Mouse (Mus musculus): ENCODE measurements around the gene Duox2. TPM values are rescaled to one million over a fixed set of nuclear protein-coding genes. Genes with fewer than 3 reads are reported as not detected.
A peak's percentile ranks its signal among the peaks of the same experiment; 100 is the strongest.
"Not testable (repeated sequence)": the region's sequence is repeated elsewhere in the genome, so short reads cannot be mapped to it uniquely, and the experiment has no call there.

The Duox2 gene
- under 1 TPM; 0.15 to 0.33 TPM for total RNA-seq (2021)
- long read RNA-seq, experiment 1: 0 reads
- long read RNA-seq, experiment 2: 0 reads

DNA sequence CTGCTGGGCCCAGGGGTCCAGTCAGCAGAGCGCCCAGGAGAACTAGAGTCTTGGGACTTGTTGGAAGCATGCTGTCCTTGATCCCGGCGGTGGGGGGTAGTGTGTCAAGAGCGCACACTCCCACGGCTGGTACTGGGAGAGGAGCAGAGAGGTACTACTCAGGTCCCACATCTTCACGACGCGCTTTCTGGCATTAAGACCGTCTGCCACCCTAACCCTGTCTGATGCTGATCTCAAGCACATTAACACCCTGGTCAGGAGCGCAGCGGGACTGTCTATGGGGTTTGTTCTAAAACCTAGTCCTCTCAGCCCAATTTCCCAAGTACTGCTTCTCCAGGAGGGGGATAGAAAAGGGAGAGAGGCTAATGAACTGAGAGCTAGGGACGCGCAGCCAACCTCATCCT is at the start of gene Duox2:
TSS of gene Duox2 (minus strand) at position 354 of the 404 bp plus-strand sequence.
- no peak for DNase-seq

- DNase-seq: no peak
These were observed 49.0 kb upstream of the Duox2 start for GRCm38 (mm10) chr2:122347257-122347656.

DNA sequence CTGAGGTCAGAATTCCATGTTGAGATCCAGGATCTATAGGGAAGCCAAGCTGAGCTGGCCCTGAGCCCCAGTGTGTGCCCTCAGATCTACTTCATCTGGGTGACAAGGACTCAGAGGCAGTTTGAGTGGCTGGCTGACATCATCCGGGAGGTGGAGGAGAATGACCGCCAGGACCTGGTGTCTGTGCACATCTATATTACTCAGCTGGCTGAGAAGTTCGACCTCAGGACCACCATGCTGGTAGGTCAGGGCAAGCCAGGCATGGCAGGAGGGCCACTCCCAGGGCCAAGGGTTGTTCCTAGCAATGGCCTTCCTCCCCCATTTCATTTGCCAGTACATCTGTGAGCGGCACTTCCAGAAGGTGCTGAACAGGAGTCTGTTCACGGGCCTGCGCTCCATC is 47.9 kb upstream of the Duox2 start:
- not testable (repeated sequence) for DNase-seq

DNA sequence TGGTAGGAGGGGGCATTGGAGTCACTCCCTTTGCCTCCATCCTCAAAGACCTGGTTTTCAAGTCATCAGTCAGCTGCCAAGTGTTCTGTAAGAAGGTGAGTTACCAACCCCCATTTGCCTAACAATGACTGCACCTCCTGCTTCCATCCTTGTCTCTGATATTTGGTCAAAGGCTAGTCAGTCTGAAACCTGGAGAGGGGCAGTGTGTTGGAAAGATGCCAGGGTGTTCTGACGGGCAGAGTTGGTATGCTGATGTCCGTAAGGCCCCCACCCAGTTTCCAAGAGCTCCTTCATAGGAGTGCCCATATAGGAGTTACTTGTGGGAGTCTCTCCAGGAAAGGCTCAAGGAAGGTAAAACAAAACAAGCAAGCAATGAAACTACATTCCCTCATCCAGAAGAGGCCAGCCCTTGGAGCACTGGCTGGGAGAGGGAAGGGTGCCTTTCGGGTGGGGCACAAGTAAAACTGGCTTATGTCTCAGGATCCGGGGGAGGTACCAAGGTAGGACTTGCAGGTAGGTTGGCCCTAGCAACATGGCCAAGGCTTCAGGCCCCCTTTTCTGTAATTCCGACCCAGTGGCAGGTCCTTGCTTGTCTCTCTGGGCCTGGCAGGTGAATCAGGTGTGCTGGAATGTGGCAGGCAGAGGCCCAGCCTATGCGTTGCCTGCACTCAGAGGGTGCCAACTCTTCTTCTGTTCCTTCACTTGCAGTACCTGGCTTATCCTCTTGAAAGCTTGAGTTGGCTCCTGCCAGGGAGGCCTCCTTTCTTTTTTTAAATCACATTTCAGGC is 47.1 kb upstream of the Duox2 start:
- no peak for DNase-seq

GRCm38 (mm10) chr2:122337291-122337690 is 39.0 kb upstream of the Duox2 start:
- DNase-seq: no peak

- peak; percentile 10 for DNase-seq
These were observed 35.9 kb upstream of the Duox2 start for GRCm38 (mm10) chr2:122334170-122334569.

GRCm38 (mm10) chr2:122332222-122332621 is 34.0 kb upstream of the Duox2 start:
- DNase-seq: no peak

- not testable (repeated sequence) for DNase-seq
These were observed 32.1 kb upstream of the Duox2 start for GRCm38 (mm10) chr2:122330317-122330716.

DNA sequence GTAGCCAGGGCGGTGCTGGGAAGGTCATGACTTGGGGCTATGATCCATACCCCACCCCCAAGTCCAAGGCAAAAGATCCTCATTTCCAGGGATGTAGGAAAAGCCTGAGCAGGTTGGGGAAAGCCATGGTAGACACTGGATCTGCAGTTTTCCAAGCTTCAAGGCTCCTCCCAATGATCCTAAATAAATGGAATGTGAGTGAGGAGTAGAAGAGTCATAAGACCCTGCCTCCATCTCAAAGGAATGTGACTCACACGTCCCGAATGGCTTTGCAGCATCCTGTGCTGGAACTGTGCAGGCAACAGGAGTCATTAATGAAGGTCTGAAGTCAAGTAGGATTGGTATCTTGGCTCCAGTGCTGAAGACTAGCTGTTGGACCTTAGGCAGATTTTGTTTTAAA is 29.7 kb upstream of the Duox2 start:
- no peak for DNase-seq

DNA sequence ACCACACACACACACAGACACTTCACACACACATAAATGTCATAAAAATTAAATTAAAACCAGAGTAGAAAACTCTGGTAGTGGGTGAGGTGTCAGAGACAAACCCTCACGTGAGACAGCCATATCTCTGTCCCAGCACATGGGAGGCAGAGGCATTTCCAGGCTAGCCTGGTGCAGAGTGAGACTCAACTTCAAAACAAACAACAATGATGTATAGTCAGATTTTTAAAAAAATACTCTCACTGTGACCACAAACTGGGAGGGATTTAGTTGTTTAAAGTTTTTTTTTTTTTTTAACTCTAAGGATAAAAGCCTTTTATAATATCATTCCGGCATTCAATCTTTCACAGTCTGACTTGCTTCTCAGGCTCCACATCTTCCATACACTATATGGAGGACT is 27.1 kb upstream of the Duox2 start:
- no peak for DNase-seq

- DNase-seq: no peak
These were observed 26.3 kb upstream of the Duox2 start for GRCm38 (mm10) chr2:122324586-122324985.

- no peak for DNase-seq
These were observed 25.7 kb upstream of the Duox2 start for GRCm38 (mm10) chr2:122323960-122324359.

- DNase-seq: no peak
These were observed 19.1 kb upstream of the Duox2 start for GRCm38 (mm10) chr2:122317384-122317783.

DNA sequence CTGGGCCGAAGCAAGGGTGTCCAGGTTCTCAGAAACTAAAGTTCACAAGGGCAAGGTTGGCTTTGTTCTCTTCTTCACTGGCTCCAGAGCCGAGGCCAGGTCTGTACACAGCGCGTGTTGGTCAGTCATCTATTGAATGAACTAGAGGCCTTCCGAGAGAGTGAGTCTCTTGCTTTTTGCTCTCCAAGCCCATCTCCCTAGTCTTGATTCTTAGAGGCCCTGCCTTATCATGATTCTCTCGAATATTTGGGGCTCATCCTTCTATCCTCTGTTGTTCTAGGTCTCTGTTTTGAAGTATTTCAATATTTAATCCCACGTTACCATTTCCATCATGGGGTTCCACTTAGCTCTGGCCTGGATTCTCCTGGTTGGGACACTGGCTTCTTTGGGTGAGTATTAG is 17.1 kb upstream of the Duox2 start, which contains the start of gene Duox1:
TSS of gene Duox1 (plus strand) at position 301 of the 400 bp plus-strand sequence.
- DNase-seq: no peak

DNA sequence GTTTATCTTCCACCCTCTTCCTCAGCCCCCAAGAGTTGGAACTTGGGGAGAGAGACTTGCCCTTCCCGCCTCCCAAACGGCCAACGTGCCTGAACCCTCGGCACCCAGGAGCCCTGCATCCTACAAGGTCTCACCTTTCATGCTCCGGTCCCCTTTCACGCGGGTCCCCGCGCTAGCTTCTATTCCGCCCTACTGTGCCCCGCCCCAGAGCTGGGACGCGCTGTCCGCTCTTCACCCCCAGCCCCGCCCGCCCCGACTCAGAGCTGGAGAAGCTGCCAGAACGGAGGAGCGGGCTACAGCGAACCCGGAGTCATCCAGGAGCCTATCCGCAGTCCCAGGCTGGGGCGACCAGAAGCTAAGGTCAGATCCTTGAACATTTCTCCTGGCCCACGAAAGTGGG is 15.3 kb upstream of the Duox2 start, which contains the start of gene Duoxa1:
TSS of gene Duoxa1 (minus strand) at position 195 of the 400 bp plus-strand sequence.
- DNase-seq: no peak

GRCm38 (mm10) chr2:122312722-122313417 is 14.6 kb upstream of the Duox2 start:
- peak; percentile 67 for DNase-seq

- no peak for DNase-seq
These were observed 13.3 kb upstream of the Duox2 start for GRCm38 (mm10) chr2:122311561-122311960.

DNA sequence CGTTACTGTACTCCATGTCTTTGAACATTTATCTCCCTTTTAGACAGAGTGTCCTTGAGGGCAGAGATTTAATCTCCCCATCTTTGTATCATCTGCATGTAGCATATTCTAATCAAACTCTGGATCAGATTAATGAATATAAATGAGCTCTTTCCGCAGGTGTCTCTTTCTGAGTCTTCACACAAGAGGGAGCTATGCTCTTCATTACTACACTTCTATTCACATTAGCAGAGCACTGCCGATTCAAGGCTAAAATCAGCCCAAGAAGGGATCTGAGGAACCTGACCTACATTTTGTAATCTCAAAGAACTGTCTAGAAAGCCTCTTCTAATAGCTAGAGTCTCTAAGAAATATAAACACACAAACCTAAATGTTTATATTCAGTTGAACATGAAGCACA is 11.4 kb upstream of the Duox2 start:
- DNase-seq: no peak

DNA sequence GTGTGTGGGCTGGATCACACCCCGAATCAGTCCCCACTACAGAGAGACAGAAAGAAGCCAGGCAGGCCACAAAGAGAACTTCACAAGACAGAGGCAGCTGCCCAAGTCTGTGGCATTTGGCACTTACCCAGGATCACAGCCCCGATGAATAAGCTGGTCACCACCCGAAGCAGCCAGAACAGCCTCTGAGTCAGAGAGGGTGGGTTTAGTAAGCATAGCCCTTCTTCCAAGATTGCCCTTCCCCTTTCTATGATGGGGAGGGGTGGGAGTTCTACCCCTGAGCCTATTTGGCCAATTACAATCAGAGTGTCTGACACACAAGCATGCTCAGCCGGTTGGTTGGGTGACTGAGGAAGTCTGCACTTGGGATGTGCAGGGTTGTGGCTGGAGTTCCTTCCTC is 7.9 kb upstream of the Duox2 start:
- DNase-seq: peak; percentile 63

GRCm38 (mm10) chr2:122305097-122305892 is 7.0 kb upstream of the Duox2 start:
- no peak for DNase-seq

- no peak for DNase-seq
These were observed 6.3 kb upstream of the Duox2 start for GRCm38 (mm10) chr2:122304544-122304943.

- peak; percentile 74 for DNase-seq
These were observed 4.5 kb upstream of the Duox2 start for GRCm38 (mm10) chr2:122302574-122303241.
